Mouse (Mus musculus) lung, postnatal 0 days (tissue): ENCODE data around the gene Hoxd8. TPM values are rescaled to one million over a fixed set of nuclear protein-coding genes. Genes with fewer than 3 reads are reported as not detected.

Experiments used
- ATAC-seq: fragments of 200-750 bp; cut with Nextera tagmentation; 2 replicates; pipeline ENCODE4 v1.8.0; 2017; ENCODE audit warnings: moderate library complexity
- DNase-seq: peaks from one replicate; pipeline ENCODE4 v3.0.0-alpha.2; 2016; ENCODE audit warnings: low spot score
- H3K27ac ChIP-seq: fragments of 300-500 bp; sonication (generic); 2 replicates; pipeline ENCODE4 v1.5.1; 2014; ENCODE audit warnings: antibody characterized with exemption, mild to moderate bottlenecking, low read length, mixed read lengths
- H3K27me3 ChIP-seq: fragments of 300-500 bp; sonication (generic); replicated peaks from 2 replicates; pipeline ENCODE4 v1.6.1; 2014; ENCODE audit warnings: low read length, mixed read lengths; ENCODE audit not compliant: insufficient read depth
- H3K36me3 ChIP-seq: fragments of 300-500 bp; sonication (generic); 2 replicates; pipeline ENCODE4 v1.6.1; 2014; ENCODE audit warnings: low read length, mixed read lengths; ENCODE audit not compliant: insufficient read depth
- H3K4me1 ChIP-seq: fragments of 300-500 bp; sonication (generic); 2 replicates; pipeline ENCODE4 v1.6.1; 2014; ENCODE audit warnings: antibody characterized with exemption, low read depth, low read length, mixed read lengths; ENCODE audit not compliant: insufficient read depth
- H3K4me2 ChIP-seq: fragments of 300-500 bp; sonication (generic); replicated peaks from 2 replicates; pipeline ENCODE4 v1.6.1; 2014; ENCODE audit warnings: low read depth, mild to moderate bottlenecking, low read length, moderate library complexity, mixed read lengths
- H3K4me3 ChIP-seq: fragments of 300-500 bp; sonication (generic); 2 replicates; pipeline ENCODE4 v1.5.1; 2014; ENCODE audit warnings: low read depth, low read length
- H3K9ac ChIP-seq: fragments of 300-500 bp; sonication (generic); replicated peaks from 2 replicates; pipeline ENCODE4 v1.6.1; 2014; ENCODE audit warnings: low read depth, mild to moderate bottlenecking
- H3K9me3 ChIP-seq: fragments of 300-500 bp; sonication (generic); 2 replicates; pipeline ENCODE4 v1.6.1; 2016; ENCODE audit warnings: low read length, mixed read lengths
- CTCF ChIP-seq: IDR thresholded peaks from 2 replicates; pipeline ENCODE4 v1.5.1; 2016; ENCODE audit warnings: antibody characterized with exemption, mild to moderate bottlenecking
- EP300 ChIP-seq: IDR thresholded peaks from 2 replicates; pipeline ENCODE4 v1.6.1; 2016; ENCODE audit warnings: antibody characterized with exemption, mild to moderate bottlenecking, control low read depth
- WGBS: fragments of 180-500 bp; shearing (Covaris S2); extraction: QIAGEN DNeasy Blood & Tissue Kit; methylation state at CpG from one replicate; pipeline ENCODE4 v1.1.7; 2014; 5-methylcytosine and 5-hydroxymethylcytosine counted together
- polyA plus RNA-seq: library from polyadenylated mRNA; unstranded; fragments of >200 nt; fragmentation: Nextera tagmentation; extraction: Ambion mirVana; gene quantifications from 2 replicates; pipeline ENCODE4 v1.2.1, GENCODE M21; 2015

Hoxd8 gene
- polyA plus RNA-seq, 1 experiment from 2014 or later: 0.44 TPM

- no peaks in the 10 kb centered on the region for H3K9me3 ChIP-seq
- ATAC-seq (peak; percentile 21; the same call in 1 of the 2 replicates), DNase-seq (no peak)
- H3K4me1 ChIP-seq: peaks cover 5% of the 10 kb centered on the region; the same call in 1 of the 2 replicates
- no peak overlapping the region for H3K27ac ChIP-seq
- TF ChIP-seq EP300 (no peak), CTCF (no peak)
- H3K9ac ChIP-seq: no peak overlapping the region
- H3K36me3 ChIP-seq: no peaks in the 10 kb centered on the region
- H3K27me3 ChIP-seq: peaks cover 88% of the 10 kb centered on the region
- peak overlapping the region; percentile 48 for H3K4me2 ChIP-seq
- 4% methylated on average over 55 of the region's 78 CpGs for WGBS
- peak overlapping the region; percentile 28; the same call in 1 of the 2 replicates for H3K4me3 ChIP-seq
These were observed 22.6 kb upstream of the Hoxd8 start for GRCm38 (mm10) chr2:74681594-74682531.

GRCm38 (mm10) chr2:74682796-74683195, 21.6 kb upstream of the Hoxd8 start:
- Histone ChIP-seq H3K9ac (no peak overlapping the region), H3K4me2 (peak overlapping the region; percentile 48), H3K36me3 (no peaks in the 10 kb centered on the region), H3K4me1 (peaks cover 5% of the 10 kb centered on the region; the same call in 1 of the 2 replicates), H3K4me3 (peak overlapping the region; percentile 28), H3K9me3 (no peaks in the 10 kb centered on the region), H3K27ac (no peak overlapping the region), H3K27me3 (peaks cover 90% of the 10 kb centered on the region)
- ATAC-seq (no peak), DNase-seq (no peak)
- no peak for TF ChIP-seq EP300
- WGBS: under 1% methylated on average over 34 of the region's 51 CpGs

- no peak overlapping the region for H3K27ac ChIP-seq
- no peak overlapping the region for H3K9ac ChIP-seq
- DNase-seq: no peak
- H3K27me3 ChIP-seq: peaks cover 91% of the 10 kb centered on the region
- no peaks in the 10 kb centered on the region for H3K9me3 ChIP-seq
- TF ChIP-seq CTCF (no peak), EP300 (no peak)
- H3K4me3 ChIP-seq: no peak overlapping the region
- no peak for ATAC-seq
- no peaks in the 10 kb centered on the region for H3K36me3 ChIP-seq
- 2% methylated on average over 18 of the region's 18 CpGs for WGBS
- H3K4me1 ChIP-seq: peaks cover 5% of the 10 kb centered on the region; the same call in 1 of the 2 replicates
- no peak overlapping the region for H3K4me2 ChIP-seq
These were observed 20.9 kb upstream of the Hoxd8 start for GRCm38 (mm10) chr2:74683471-74683951.

- ATAC-seq (no peak), DNase-seq (no peak)
- no peaks in the 10 kb centered on the region for H3K36me3 ChIP-seq
- no peak overlapping the region for H3K9ac ChIP-seq
- peaks cover 94% of the 10 kb centered on the region for H3K27me3 ChIP-seq
- H3K4me1 ChIP-seq: peaks cover 5% of the 10 kb centered on the region; the same call in 1 of the 2 replicates
- 1% methylated on average over 12 of the region's 12 CpGs for WGBS
- H3K9me3 ChIP-seq: no peaks in the 10 kb centered on the region
- no peak overlapping the region for H3K4me3 ChIP-seq
- TF ChIP-seq EP300 (no peak), CTCF (no peak)
- H3K4me2 ChIP-seq: no peak overlapping the region
- H3K27ac ChIP-seq: no peak overlapping the region
These were observed 20.3 kb upstream of the Hoxd8 start for GRCm38 (mm10) chr2:74684106-74684505.

GRCm38 (mm10) chr2:74685059-74685603, 19.3 kb upstream of the Hoxd8 start:
- Histone ChIP-seq H3K27ac (no peak overlapping the region), H3K4me2 (no peak overlapping the region), H3K9ac (no peak overlapping the region), H3K4me1 (peaks cover 5% of the 10 kb centered on the region; the same call in 1 of the 2 replicates), H3K9me3 (no peaks in the 10 kb centered on the region), H3K4me3 (no peak overlapping the region), H3K27me3 (peaks cover 94% of the 10 kb centered on the region), H3K36me3 (no peaks in the 10 kb centered on the region)
- DNase-seq: no peak
- no peak for ATAC-seq
- WGBS: 15% methylated on average over 4 of the region's 4 CpGs
- no peak for TF ChIP-seq EP300
- no peak for TF ChIP-seq CTCF

GRCm38 (mm10) chr2:74686301-74686987, 18.0 kb upstream of the Hoxd8 start:
- Histone ChIP-seq H3K36me3 (no peaks in the 10 kb centered on the region), H3K4me3 (no peak overlapping the region), H3K9me3 (no peaks in the 10 kb centered on the region), H3K4me2 (no peak overlapping the region), H3K9ac (no peak overlapping the region), H3K27ac (no peak overlapping the region), H3K27me3 (peaks cover 92% of the 10 kb centered on the region), H3K4me1 (peaks cover 5% of the 10 kb centered on the region; the same call in 1 of the 2 replicates)
- WGBS: 7% methylated on average over 17 of the region's 17 CpGs
- peak; percentile 69 for DNase-seq
- TF ChIP-seq CTCF: peak; percentile 66
- no peak for TF ChIP-seq EP300
- no peak for ATAC-seq
